In genomic region chr8:75108527-75109235, GRCm38 (mm10) we compare ENCODE assay signal across 8 mouse cellular contexts. TPM values are rescaled to one million over a fixed set of nuclear protein-coding genes. Genes with fewer than 3 reads are reported as not detected.
DNase-seq lines count a peak whose midpoint lies in the region; ATAC-seq and TF ChIP-seq lines count a peak whose summit lies in the region.

No protein-coding gene starts in this region.

- H3K36me3 ChIP-seq in ES-Bruce4 (ENCODE audit: control insufficient read depth, insufficient read depth, low read length, poor library complexity, severe bottlenecking): peaks cover 37% of the 10 kb centered on the region
- peaks cover 23% of the 10 kb centered on the region for H3K36me3 ChIP-seq in forebrain, embryonic 12.5 days (replicated peaks)
- H3K36me3 ChIP-seq in heart, postnatal 0 days (replicated peaks; ENCODE audit: control insufficient read depth, insufficient read depth, low read length): peaks cover 16% of the 10 kb centered on the region
- peaks cover 25% of the 10 kb centered on the region for H3K36me3 ChIP-seq in liver, embryonic 16.5 days (ENCODE audit: control insufficient read depth, insufficient read depth)
- H3K36me3 ChIP-seq in neural tube, embryonic 12.5 days: peaks cover 25% of the 10 kb centered on the region
- peaks cover 3% of the 10 kb centered on the region; the same call in 1 of the 2 replicates for H3K36me3 ChIP-seq in stomach, postnatal 0 days (ENCODE audit: control insufficient read depth, insufficient read depth, low read length)

- H3K9ac ChIP-seq in ES-Bruce4 (ENCODE audit: low read depth, poor library complexity, severe bottlenecking): peak overlapping the region; percentile 91
- peak overlapping the region; percentile 77 for H3K9ac ChIP-seq in forebrain, embryonic 12.5 days
- H3K9ac ChIP-seq in heart, postnatal 0 days (replicated peaks; ENCODE audit: low read depth, low read length): peak overlapping the region; percentile 75
- peak overlapping the region; percentile 83 for H3K9ac ChIP-seq in liver, embryonic 16.5 days (ENCODE audit: low read depth, low read length)
- peak overlapping the region; percentile 66 for H3K9ac ChIP-seq in neural tube, embryonic 12.5 days
- peak overlapping the region; percentile 78 for H3K9ac ChIP-seq in stomach, postnatal 0 days (ENCODE audit: low read length)

- DNase-seq in c-Kit-positive CD71-positive TER-119-positive erythroid progenitor cells, embryonic 14.5 days (ENCODE audit: low spot score): peak; percentile 85
- peak; percentile 86 for DNase-seq in heart, postnatal 0 days (ENCODE audit: low spot score)
- peak; percentile 90 to 94 for DNase-seq in kidney, postnatal 36 days
- peak; percentile 86 for DNase-seq in stomach, postnatal 0 days (ENCODE audit: low spot score)

- peak; percentile 64; the same call in 1 of the 2 replicates for TF ChIP-seq EP300 in ES-Bruce4 (IDR thresholded peaks at IDR 0.05; ENCODE audit: insufficient read depth, low read depth, low read length)
- peak; percentile 21; the same call in 1 of the 2 replicates for TF ChIP-seq EP300 in heart, postnatal 0 days (IDR thresholded peaks at IDR 0.05; ENCODE audit: low read depth)
- no peak for TF ChIP-seq EP300 in stomach, postnatal 0 days (optimal IDR thresholded peaks at IDR 0.05)

- WGBS in forebrain, embryonic 12.5 days: under 1% methylated on average over 9 of the region's 9 CpGs
- WGBS in heart, postnatal 0 days: 1% methylated on average over 9 of the region's 9 CpGs
- WGBS in liver, embryonic 16.5 days (ENCODE audit: insufficient replicate concordance): under 1% methylated on average over 9 of the region's 9 CpGs
- under 1% methylated on average over 9 of the region's 9 CpGs for WGBS in neural tube, embryonic 12.5 days
- under 1% methylated on average over 9 of the region's 9 CpGs for WGBS in stomach, postnatal 0 days

- H3K4me1 ChIP-seq in ES-Bruce4 (ENCODE audit: control insufficient read depth, insufficient read depth, low read length): no peaks in the 10 kb centered on the region
- peaks cover 21% of the 10 kb centered on the region for H3K4me1 ChIP-seq in forebrain, embryonic 12.5 days
- H3K4me1 ChIP-seq in heart, postnatal 0 days (ENCODE audit: control insufficient read depth, insufficient read depth): peaks cover 10% of the 10 kb centered on the region; the same call in 1 of the 2 replicates
- peaks cover 18% of the 10 kb centered on the region for H3K4me1 ChIP-seq in liver, embryonic 16.5 days (ENCODE audit: control insufficient read depth, low read depth, low read length)
- H3K4me1 ChIP-seq in neural tube, embryonic 12.5 days: peaks cover 19% of the 10 kb centered on the region
- peaks cover 4% of the 10 kb centered on the region; the same call in 1 of the 2 replicates for H3K4me1 ChIP-seq in stomach, postnatal 0 days (replicated peaks; ENCODE audit: control insufficient read depth, insufficient read depth)

- peak overlapping the region; percentile 70 for H3K4me2 ChIP-seq in forebrain, embryonic 12.5 days
- peak overlapping the region; percentile 95 for H3K4me2 ChIP-seq in heart, postnatal 0 days (ENCODE audit: low read depth, low read length)
- peak overlapping the region; percentile 65 for H3K4me2 ChIP-seq in liver, embryonic 16.5 days (ENCODE audit: low read depth, low read length)
- H3K4me2 ChIP-seq in neural tube, embryonic 12.5 days (replicated peaks): peak overlapping the region; percentile 79
- peak overlapping the region; percentile 93 for H3K4me2 ChIP-seq in stomach, postnatal 0 days (replicated peaks; ENCODE audit: low read depth)

- TF ChIP-seq POLR2A in ES-Bruce4 (IDR thresholded peaks at IDR 0.05; ENCODE audit: insufficient read depth, low read length): no peak

- H3K27me3 ChIP-seq in ES-Bruce4 (ENCODE audit: control insufficient read depth, insufficient read depth, low read length, poor library complexity, severe bottlenecking): no peaks in the 10 kb centered on the region
- H3K27me3 ChIP-seq in forebrain, embryonic 12.5 days: no peaks in the 10 kb centered on the region
- no peaks in the 10 kb centered on the region for H3K27me3 ChIP-seq in heart, postnatal 0 days (ENCODE audit: control insufficient read depth, insufficient read depth, low read length)
- no peaks in the 10 kb centered on the region for H3K27me3 ChIP-seq in liver, embryonic 16.5 days (ENCODE audit: control insufficient read depth, insufficient read depth, low read depth, low read length)
- no peaks in the 10 kb centered on the region for H3K27me3 ChIP-seq in neural tube, embryonic 12.5 days (replicated peaks)
- H3K27me3 ChIP-seq in stomach, postnatal 0 days (ENCODE audit: control insufficient read depth, insufficient read depth, low read length): no peaks in the 10 kb centered on the region

- TF ChIP-seq CTCF in ES-Bruce4 (IDR thresholded peaks at IDR 0.05; ENCODE audit: low read depth, low read length): peak; percentile 86
- TF ChIP-seq CTCF in heart, postnatal 0 days (IDR thresholded peaks at IDR 0.05; ENCODE audit: low read depth): peak; percentile 89
- TF ChIP-seq CTCF in stomach, postnatal 0 days (IDR thresholded peaks at IDR 0.05; ENCODE audit: low read depth): peak; percentile 95

- peak; percentile 72 for ATAC-seq in forebrain, embryonic 12.5 days (ENCODE audit: low FRiP score)
- peak; percentile 80 for ATAC-seq in heart, postnatal 0 days (ENCODE audit: insufficient read depth, low read depth)
- peak; percentile 74 for ATAC-seq in liver, embryonic 16.5 days (ENCODE audit: low read depth)
- peak; percentile 87 for ATAC-seq in neural tube, embryonic 12.5 days (ENCODE audit: low FRiP score, low read depth)
- ATAC-seq in stomach, postnatal 0 days (ENCODE audit: low FRiP score, low TSS enrichment): peak; percentile 82

- H3K4me3 ChIP-seq in ES-Bruce4 (ENCODE audit: low read depth, low read length): peak overlapping the region; percentile 91
- H3K4me3 ChIP-seq in forebrain, embryonic 12.5 days (replicated peaks): peak overlapping the region; percentile 76
- peak overlapping the region; percentile 64 for H3K4me3 ChIP-seq in heart, postnatal 0 days (ENCODE audit: low read depth, low read length)
- H3K4me3 ChIP-seq in liver, embryonic 16.5 days (ENCODE audit: low read depth, low read length): peak overlapping the region; percentile 82
- H3K4me3 ChIP-seq in neural tube, embryonic 12.5 days: peak overlapping the region; percentile 71
- H3K4me3 ChIP-seq in stomach, postnatal 0 days (ENCODE audit: low read depth, low read length): peak overlapping the region; percentile 65

- H3K27ac ChIP-seq in ES-Bruce4 (ENCODE audit: insufficient read depth, low read length): peak overlapping the region; percentile 97
- peak overlapping the region; percentile 87 for H3K27ac ChIP-seq in forebrain, embryonic 12.5 days
- peak overlapping the region; percentile 86 for H3K27ac ChIP-seq in heart, postnatal 0 days (ENCODE audit: low read depth)
- H3K27ac ChIP-seq in liver, embryonic 16.5 days (ENCODE audit: low read length): peak overlapping the region; percentile 79
- 0 out of 2 replicates have a peak overlapping the region, but pooled peaks have one; percentile 8 for H3K27ac ChIP-seq in neural tube, embryonic 12.5 days
- peak overlapping the region; percentile 82 for H3K27ac ChIP-seq in stomach, postnatal 0 days (replicated peaks)

- no peaks in the 10 kb centered on the region for H3K9me3 ChIP-seq in ES-Bruce4 (replicated peaks; ENCODE audit: control insufficient read depth, insufficient read depth, low read length, poor library complexity, severe bottlenecking)
- no peaks in the 10 kb centered on the region for H3K9me3 ChIP-seq in forebrain, embryonic 12.5 days
- H3K9me3 ChIP-seq in heart, postnatal 0 days (replicated peaks; ENCODE audit: control insufficient read depth, low read length): no peaks in the 10 kb centered on the region
- no peaks in the 10 kb centered on the region for H3K9me3 ChIP-seq in liver, embryonic 16.5 days (replicated peaks; ENCODE audit: control insufficient read depth, low read length)
- H3K9me3 ChIP-seq in neural tube, embryonic 12.5 days: no peaks in the 10 kb centered on the region
- no peaks in the 10 kb centered on the region for H3K9me3 ChIP-seq in stomach, postnatal 0 days (ENCODE audit: control insufficient read depth, low read length)

RNA-seq across cellular contexts. Expression of gene Mcm5, which starts 0.7 kb away (rescaled TPM):
- polyA plus RNA-seq in ES-Bruce4 (2011; ENCODE audit: insufficient read depth, insufficient read length, low read depth, missing spikeins): 170 and 177 TPM in 2 replicates
- 189 and 190 TPM in 2 replicates for polyA plus RNA-seq in forebrain, embryonic 12.5 days (2016; fragmentation: Nextera tagmentation; extraction: Ambion mirVana)
- total RNA-seq in heart, postnatal 0 days (2014; rRNA removed; ENCODE audit: low replicate concordance): 51.6 and 51.8 TPM in 2 replicates
- 20.9 and 23.8 TPM in 2 replicates for polyA plus RNA-seq in heart, postnatal 0 days (2015; fragmentation: Nextera tagmentation; extraction: Ambion mirVana)
- polyA plus RNA-seq in liver, embryonic 16.5 days (2015; fragmentation: Nextera tagmentation; extraction: Ambion mirVana): 130 and 137 TPM in 2 replicates
- 109 and 112 TPM in 2 replicates for polyA plus RNA-seq in neural tube, embryonic 12.5 days (2016; fragmentation: Nextera tagmentation; extraction: Ambion mirVana)
- polyA plus RNA-seq in stomach, postnatal 0 days (2015; fragmentation: Nextera tagmentation; extraction: Ambion mirVana): 29.2 and 29.4 TPM in 2 replicates

RNA-seq across cellular contexts. Expression of gene Hmox1, which starts 15.3 kb away (rescaled TPM):
- polyA plus RNA-seq in ES-Bruce4 (2011; ENCODE audit: insufficient read depth, insufficient read length, low read depth, missing spikeins): 81.6 and 86.3 TPM in 2 replicates
- polyA plus RNA-seq in forebrain, embryonic 12.5 days (2016; fragmentation: Nextera tagmentation; extraction: Ambion mirVana): 13.2 and 13.5 TPM in 2 replicates
- total RNA-seq in heart, postnatal 0 days (2014; rRNA removed; ENCODE audit: low replicate concordance): 22.9 and 29.2 TPM in 2 replicates
- polyA plus RNA-seq in heart, postnatal 0 days (2015; fragmentation: Nextera tagmentation; extraction: Ambion mirVana): 12.2 and 13.6 TPM in 2 replicates
- polyA plus RNA-seq in liver, embryonic 16.5 days (2015; fragmentation: Nextera tagmentation; extraction: Ambion mirVana): 158 and 159 TPM in 2 replicates
- 14.0 and 15.1 TPM in 2 replicates for polyA plus RNA-seq in neural tube, embryonic 12.5 days (2016; fragmentation: Nextera tagmentation; extraction: Ambion mirVana)
- 59.0 and 61.4 TPM in 2 replicates for polyA plus RNA-seq in stomach, postnatal 0 days (2015; fragmentation: Nextera tagmentation; extraction: Ambion mirVana)

Comparison
In these comparisons a context has a peak if more than half of its experiments do, and no peak if none do; other contexts are left out.
1. Peak in every context shown above with its lines: DNase-seq, ATAC-seq, H3K4me3 ChIP-seq and H3K27ac ChIP-seq.
2. H3K27ac ChIP-seq: peak in every context shown above with its lines; median percentile 97 in ES-Bruce4; 87 in forebrain, embryonic 12.5 days; 86 in heart, postnatal 0 days; 82 in stomach, postnatal 0 days; 79 in liver, embryonic 16.5 days; 8 in neural tube, embryonic 12.5 days.